Mouse (Mus musculus): ENCODE data around the gene Asl. TPM values are rescaled to one million over a fixed set of nuclear protein-coding genes. Genes with fewer than 3 reads are reported as not detected.

Asl gene
- polyA plus RNA-seq (2012; rRNA removed) = 80.0 and 109 TPM in 2 replicates

DNA sequence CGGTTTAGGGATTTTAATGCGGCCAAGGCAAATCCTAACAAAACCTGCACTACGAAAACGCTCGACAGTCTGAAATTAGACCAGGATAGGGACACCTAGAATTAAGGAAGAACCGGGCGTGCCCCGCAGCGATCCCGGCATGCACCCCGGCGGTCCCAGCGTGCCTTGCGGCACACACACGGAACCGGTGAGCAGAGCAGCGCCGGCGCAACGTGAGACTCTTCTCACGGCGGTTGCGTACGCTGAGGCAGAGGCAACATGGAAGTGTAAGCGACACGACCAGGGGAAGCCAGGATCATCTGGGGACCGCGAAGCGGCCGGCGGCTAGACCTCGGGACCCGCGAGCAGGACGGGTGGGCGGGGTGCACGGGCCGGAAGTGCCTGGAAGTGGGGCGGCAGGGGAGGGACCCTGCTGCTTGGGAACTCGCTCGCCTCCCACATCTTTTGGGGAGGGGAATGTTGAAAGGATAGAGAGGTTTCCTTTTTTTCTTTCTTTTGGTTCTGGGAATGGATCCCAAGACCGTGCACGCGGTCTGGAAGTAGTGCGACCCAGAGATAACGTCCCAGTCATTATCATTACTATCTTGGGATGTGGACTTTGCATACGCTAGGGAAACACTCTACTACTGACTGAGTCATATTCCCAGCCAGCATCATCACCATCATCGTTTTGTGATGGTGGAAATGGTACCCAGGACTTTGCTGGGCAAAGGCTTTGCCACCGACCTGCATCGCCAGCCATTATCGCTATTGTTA lies at the start of gene Asl, which contains the start of gene Crcp:
TSS of gene Asl (minus strand) at position 106 of the 756 bp plus-strand sequence.
TSS of gene Crcp (plus strand) at position 149 of the 756 bp plus-strand sequence.

DNA sequence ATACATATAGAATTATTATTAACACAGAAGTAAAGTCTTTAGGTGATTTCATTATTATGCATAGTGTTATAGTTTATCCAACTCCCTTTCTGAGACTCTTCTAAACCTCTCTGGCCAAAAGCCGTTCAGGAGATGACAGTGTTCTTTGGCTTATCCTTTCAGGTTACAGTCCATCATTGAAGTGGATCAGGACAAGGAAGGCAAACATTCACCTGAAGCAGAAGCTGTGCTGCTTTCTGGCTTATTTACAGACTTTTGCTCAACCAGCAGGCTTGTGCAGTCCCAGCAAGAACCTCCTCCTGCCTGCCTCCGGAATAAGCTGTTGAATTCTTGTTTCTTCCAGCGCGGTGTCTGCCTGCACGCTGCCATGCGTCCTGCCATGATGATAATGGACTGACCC lies 44.0 kb upstream of the Asl start, which contains the start of gene Tpst1:
TSS of gene Tpst1 (plus strand) at position 301 of the 400 bp plus-strand sequence.

DNA sequence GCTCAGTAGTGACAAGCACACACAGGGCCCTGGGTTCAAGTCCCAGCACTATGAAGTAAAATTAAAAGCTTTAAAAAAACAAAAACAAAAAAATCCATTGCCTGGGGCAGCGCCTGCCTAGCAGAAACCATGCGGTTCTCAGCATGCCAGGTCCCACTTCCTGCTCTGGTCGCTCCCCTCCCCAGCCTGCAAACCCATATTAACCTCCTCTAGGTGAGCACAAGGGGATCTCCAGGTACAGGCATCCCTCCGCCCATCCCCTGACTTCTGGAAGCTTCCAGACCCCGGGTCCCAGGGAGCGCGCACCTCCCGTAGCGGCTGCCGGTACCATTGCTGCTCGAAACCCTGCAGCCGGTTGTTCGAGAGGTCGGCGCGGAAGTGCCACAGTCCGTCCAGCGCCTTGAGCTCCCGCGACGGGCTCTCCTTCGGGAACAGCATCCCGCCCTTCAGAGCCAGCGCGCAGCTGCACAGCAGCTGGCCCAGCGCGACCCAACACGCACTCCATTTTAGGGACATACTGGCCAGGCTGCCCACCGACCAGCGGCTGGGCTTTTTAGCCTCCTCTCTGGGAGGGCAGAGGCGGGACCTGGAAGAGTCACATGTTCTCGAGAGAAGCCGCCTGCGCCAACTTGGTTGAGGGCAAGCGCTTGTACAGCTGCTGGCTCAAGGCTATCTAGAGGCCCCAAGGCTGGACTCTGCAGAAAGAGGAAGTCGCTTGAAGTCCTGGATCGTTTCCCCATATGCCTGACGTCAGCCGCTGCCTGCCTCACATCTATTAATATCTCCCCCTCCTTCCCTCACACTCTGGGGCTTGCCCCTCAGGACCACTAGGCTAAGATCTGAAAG lies 26.5 kb downstream of the Asl start, which contains the start of gene Gusb:
TSS of gene Gusb (minus strand) at position 749 of the 846 bp plus-strand sequence.

Other genes starting within 250 kb of the Asl start
- 20.3 and 21.0 TPM in 2 replicates for gene Psph, start 241.8 kb downstream of the Asl start, polyA plus RNA-seq (2012; rRNA removed)
- gene Sumf2, start 182.3 kb downstream of the Asl start, polyA plus RNA-seq (2012; rRNA removed) = 23.9 and 33.8 TPM in 2 replicates
- gene Chchd2, start 141.8 kb downstream of the Asl start, polyA plus RNA-seq (2012; rRNA removed) = 1,641 and 1,970 TPM in 2 replicates
- gene Zbed5, start 133.5 kb downstream of the Asl start, polyA plus RNA-seq (2012; rRNA removed) = 7.2 and 9.1 TPM in 2 replicates
- gene Phkg1, start 130.7 kb downstream of the Asl start, polyA plus RNA-seq (2012; rRNA removed) = 1.7 and 2.3 TPM in 2 replicates
- gene Nupr1l, start 120.7 kb downstream of the Asl start, polyA plus RNA-seq (2012; rRNA removed) = 16.2 and 25.4 TPM in 2 replicates
- 10.4 and 17.2 TPM in 2 replicates for gene Vkorc1l1, start 87.3 kb downstream of the Asl start, polyA plus RNA-seq (2012; rRNA removed)
- gene Gusb, start 26.2 kb downstream of the Asl start, polyA plus RNA-seq (2012; rRNA removed) = 42.7 and 61.5 TPM in 2 replicates
- gene Crcp, start within 50 bp of the Asl start, polyA plus RNA-seq (2012; rRNA removed) = 14.4 and 16.9 TPM in 2 replicates
- 30.3 and 40.9 TPM in 2 replicates for gene Tpst1, start 44.1 kb upstream of the Asl start, polyA plus RNA-seq (2012; rRNA removed)
- 12.1 and 18.1 TPM in 2 replicates for gene Kctd7, start 115.6 kb upstream of the Asl start, polyA plus RNA-seq (2012; rRNA removed)
- gene Rabgef1, start 142.6 kb upstream of the Asl start, polyA plus RNA-seq (2012; rRNA removed) = 16.7 and 25.9 TPM in 2 replicates
- 38.6 and 50.3 TPM in 2 replicates for gene Tmem248, start 187.8 kb upstream of the Asl start, polyA plus RNA-seq (2012; rRNA removed)
- gene Sbds, start 226.3 kb upstream of the Asl start, polyA plus RNA-seq (2012; rRNA removed) = 15.1 and 21.4 TPM in 2 replicates
- gene Tyw1, start 226.4 kb upstream of the Asl start, polyA plus RNA-seq (2012; rRNA removed) = 12.6 and 14.7 TPM in 2 replicates

All from ovary, adult 2 months (tissue).